Mouse (Mus musculus) hindbrain, embryonic 12.5 days (tissue): Measurements from ENCODE around the gene Itgb3bp. TPM values are rescaled to one million over a fixed set of nuclear protein-coding genes. Genes with fewer than 3 reads are reported as not detected.

Experiments used
- polyA plus RNA-seq: library from polyadenylated mRNA; unstranded; fragments of >200 nt; fragmentation: Nextera tagmentation; extraction: Ambion mirVana; gene quantifications from 2 replicates; pipeline ENCODE4 v1.2.1, GENCODE M21; 2016

Itgb3bp gene
- polyA plus RNA-seq, 1 experiment from 2014 or later, result 35.6 TPM

Other genes starting within 250 kb of the Itgb3bp start
- 14.0 and 14.3 TPM in 2 replicates for gene Alg6, start 214.1 kb downstream of the Itgb3bp start, polyA plus RNA-seq
- gene Efcab7, start 100.6 kb downstream of the Itgb3bp start, polyA plus RNA-seq, result 27.7 and 28.3 TPM in 2 replicates
- gene Pgm1, start 399 bp downstream of the Itgb3bp start, polyA plus RNA-seq, result 47.6 and 48.8 TPM in 2 replicates
- gene Ror1, start 166.0 kb upstream of the Itgb3bp start, polyA plus RNA-seq, result 9.3 and 9.9 TPM in 2 replicates